Mouse (Mus musculus) midbrain, embryonic 14.5 days (tissue): ENCODE results near the gene Bglap3. TPM values are rescaled to one million over a fixed set of nuclear protein-coding genes. Genes with fewer than 3 reads are reported as not detected.
"Not testable (repeated sequence)": the region's sequence is repeated elsewhere in the genome, so short reads cannot be mapped to it uniquely, and the experiment has no call there.

Experiments used
- ATAC-seq: fragments of 200-750 bp; cut with Nextera tagmentation; 2 replicates; pipeline ENCODE4 v1.8.0; 2017; ENCODE audit warnings: moderate number of reproducible peaks, moderate library complexity; ENCODE audit not compliant: low FRiP score, low TSS enrichment
- DNase-seq: peaks from one replicate; pipeline ENCODE4 v3.0.0-alpha.2; 2015
- H3K27ac ChIP-seq: fragments of 300-500 bp; sonication (generic); replicated peaks from 2 replicates; pipeline ENCODE4 v1.5.1; 2014; ENCODE audit warnings: mild to moderate bottlenecking, low read depth, low read length, moderate library complexity
- H3K27me3 ChIP-seq: fragments of 300-500 bp; sonication (generic); 2 replicates; pipeline ENCODE4 v1.6.1; 2014; ENCODE audit warnings: low read length, control low read depth, mixed read lengths; ENCODE audit not compliant: control insufficient read depth, insufficient read depth
- H3K36me3 ChIP-seq: fragments of 300-500 bp; sonication (generic); 2 replicates; pipeline ENCODE4 v1.6.1; 2014; ENCODE audit warnings: low read length, control low read depth; ENCODE audit not compliant: control insufficient read depth, insufficient read depth
- H3K4me1 ChIP-seq: fragments of 300-500 bp; sonication (generic); 2 replicates; pipeline ENCODE4 v1.6.1; 2014; ENCODE audit warnings: mild to moderate bottlenecking, antibody characterized with exemption, low read length, control low read depth; ENCODE audit not compliant: control insufficient read depth, insufficient read depth
- H3K4me2 ChIP-seq: fragments of 300-500 bp; sonication (generic); 2 replicates; pipeline ENCODE4 v1.6.1; 2014; ENCODE audit warnings: mild to moderate bottlenecking, low read length, moderate library complexity
- H3K4me3 ChIP-seq: fragments of 300-500 bp; sonication (generic); replicated peaks from 2 replicates; pipeline ENCODE4 v1.5.1; 2014; ENCODE audit warnings: low read depth, low read length
- H3K9ac ChIP-seq: fragments of 300-500 bp; sonication (generic); replicated peaks from 2 replicates; pipeline ENCODE4 v1.6.1; 2014; ENCODE audit warnings: mild to moderate bottlenecking, low read length, moderate library complexity
- H3K9me3 ChIP-seq: fragments of 300-500 bp; sonication (generic); 2 replicates; pipeline ENCODE4 v1.6.1; 2016; ENCODE audit warnings: low read length, control low read depth, mixed read lengths; ENCODE audit not compliant: control insufficient read depth
- WGBS: fragments of 180-500 bp; shearing (Covaris S2); extraction: QIAGEN DNeasy Blood & Tissue Kit; methylation state at CpG from one replicate; pipeline ENCODE4 v1.1.7; 2014; 5-methylcytosine and 5-hydroxymethylcytosine counted together
- polyA plus RNA-seq: library from polyadenylated mRNA; unstranded; fragments of >200 nt; fragmentation: Nextera tagmentation; extraction: Ambion mirVana; gene quantifications from 2 replicates; pipeline ENCODE4 v1.2.1, GENCODE M21; 2014

Gene Bglap3
- polyA plus RNA-seq = not detected in 2 replicates

DNA sequence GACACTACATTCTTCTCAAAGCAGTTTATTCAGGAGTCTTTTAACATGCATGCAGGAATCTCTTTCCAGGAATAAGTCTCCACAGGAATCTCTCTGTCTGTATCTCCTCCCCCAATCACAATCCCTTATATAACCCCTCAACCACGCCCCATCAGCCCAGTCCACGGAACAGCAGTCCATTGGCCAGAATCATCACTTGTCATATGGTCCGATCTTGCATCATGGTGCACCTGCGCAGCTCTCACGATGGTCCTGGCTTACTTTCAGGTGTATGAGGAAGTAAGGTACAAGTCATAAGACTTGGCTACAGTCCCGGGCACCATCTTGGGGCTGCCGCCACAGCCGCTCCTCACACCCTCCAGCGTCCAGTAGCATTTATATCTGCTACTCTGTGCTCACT is at the start of gene Bglap3:
Bglap3 (minus strand) TSS at position 101 of the 400 bp plus-strand sequence.
- not testable (repeated sequence) for H3K4me3 ChIP-seq, H3K4me1 ChIP-seq, H3K4me2 ChIP-seq, H3K27ac ChIP-seq, ATAC-seq, H3K27me3 ChIP-seq, H3K9me3 ChIP-seq, H3K36me3 ChIP-seq, H3K9ac ChIP-seq, DNase-seq
- WGBS = 93% methylated on average over 9 of the region's 9 CpGs

DNA sequence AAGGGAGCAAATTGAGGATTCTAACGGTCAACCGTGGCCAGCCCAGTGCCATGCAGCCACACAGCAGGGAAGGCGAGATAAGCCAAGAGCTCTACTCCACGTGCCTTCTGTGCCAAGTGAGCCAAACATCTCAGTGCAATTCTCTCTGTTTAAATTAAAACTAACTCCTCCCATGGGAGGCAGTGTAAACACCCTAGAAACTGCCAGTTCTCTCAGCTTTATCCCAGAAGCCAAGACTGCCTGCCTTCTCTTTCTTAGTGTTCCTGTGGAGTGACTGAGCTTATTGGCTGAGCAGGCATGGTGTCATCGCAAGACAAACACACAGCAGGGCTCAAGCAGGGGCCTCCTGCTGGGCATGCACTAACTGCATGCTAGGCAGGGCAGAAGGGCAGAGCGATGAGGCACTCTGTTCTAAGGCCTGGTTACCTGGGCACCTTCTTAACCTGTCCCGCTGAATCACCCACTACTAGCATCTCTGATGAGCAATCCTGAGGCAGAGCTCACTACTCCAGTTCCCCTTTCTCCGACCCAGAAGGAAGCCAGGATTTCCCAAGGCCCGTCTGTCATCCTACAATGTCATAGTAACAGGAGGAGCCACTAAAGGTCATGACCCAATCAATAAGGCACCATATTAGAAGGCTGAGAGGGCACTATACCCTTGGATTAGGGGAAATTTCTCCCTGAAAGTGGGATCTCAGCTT is 49.6 kb upstream of the Bglap3 start:
- 32% methylated on average over 9 of the region's 9 CpGs for WGBS
- Histone ChIP-seq H3K27ac (no peak overlapping the region), H3K9me3 (no peaks in the 10 kb centered on the region), H3K9ac (peak overlapping the region; percentile 14; the same call in 1 of the 2 replicates), H3K4me1 (peaks cover 12% of the 10 kb centered on the region), H3K4me3 (no peak overlapping the region), H3K36me3 (peaks cover 43% of the 10 kb centered on the region), H3K4me2 (peak overlapping the region; percentile 6; the same call in 1 of the 2 replicates), H3K27me3 (no peaks in the 10 kb centered on the region)
- DNase-seq (peak; percentile 25), ATAC-seq (no peak)

DNA sequence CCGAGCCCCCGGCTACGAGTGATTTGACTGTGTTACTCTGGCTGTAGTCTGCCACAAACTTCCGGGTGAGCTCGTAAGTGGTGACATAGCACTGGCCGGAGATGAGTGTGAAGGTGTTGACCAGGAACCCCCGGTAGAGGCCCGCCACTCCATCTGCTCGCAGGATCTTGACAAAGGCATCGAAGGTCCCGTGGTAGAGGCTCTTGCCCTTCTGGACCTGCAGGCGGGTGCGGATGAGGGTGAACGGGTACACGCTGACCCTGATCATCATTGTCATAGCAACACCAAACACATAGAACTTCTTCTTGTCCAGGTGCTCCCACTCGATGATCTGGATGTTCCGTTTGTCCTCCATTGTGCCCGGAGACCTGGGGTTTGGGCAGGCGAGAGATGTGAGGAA is 48.2 kb upstream of the Bglap3 start:
- no peak overlapping the region for H3K9ac ChIP-seq
- H3K27ac ChIP-seq = no peak overlapping the region
- H3K4me3 ChIP-seq = no peak overlapping the region
- DNase-seq (no peak), ATAC-seq (no peak)
- H3K9me3 ChIP-seq = no peaks in the 10 kb centered on the region
- no peak overlapping the region for H3K4me2 ChIP-seq
- peaks cover 56% of the 10 kb centered on the region for H3K36me3 ChIP-seq
- 96% methylated on average over 19 of the region's 19 CpGs for WGBS
- H3K4me1 ChIP-seq = peaks cover 12% of the 10 kb centered on the region
- no peaks in the 10 kb centered on the region for H3K27me3 ChIP-seq

DNA sequence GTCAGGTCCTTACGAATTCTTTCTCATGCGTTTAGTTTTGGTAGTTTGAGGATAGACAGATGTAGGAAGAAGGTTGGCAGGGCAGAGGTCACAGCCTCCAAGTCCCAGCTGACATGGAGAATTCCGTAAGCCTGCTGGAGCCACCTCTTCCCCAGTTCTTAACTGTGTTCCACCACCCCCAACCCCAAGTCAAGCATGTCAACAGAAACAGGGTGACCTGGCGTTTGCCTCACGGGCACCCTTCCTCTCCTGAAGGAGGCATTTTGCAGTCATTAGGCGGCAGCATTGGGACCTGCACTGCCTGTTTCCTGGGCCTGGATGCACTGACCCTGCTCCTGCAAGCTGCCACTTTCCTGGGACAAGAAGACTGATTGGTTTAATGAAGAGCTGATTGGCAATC is 45.5 kb upstream of the Bglap3 start:
- no peak for ATAC-seq
- Histone ChIP-seq H3K9ac (no peak overlapping the region), H3K27me3 (no peaks in the 10 kb centered on the region), H3K36me3 (peaks cover 76% of the 10 kb centered on the region), H3K9me3 (no peaks in the 10 kb centered on the region), H3K4me2 (no peak overlapping the region), H3K4me3 (no peak overlapping the region), H3K27ac (no peak overlapping the region), H3K4me1 (no peaks in the 10 kb centered on the region; the same call in 1 of the 2 replicates)
- 87% methylated on average over 6 of the region's 6 CpGs for WGBS
- no peak for DNase-seq

DNA sequence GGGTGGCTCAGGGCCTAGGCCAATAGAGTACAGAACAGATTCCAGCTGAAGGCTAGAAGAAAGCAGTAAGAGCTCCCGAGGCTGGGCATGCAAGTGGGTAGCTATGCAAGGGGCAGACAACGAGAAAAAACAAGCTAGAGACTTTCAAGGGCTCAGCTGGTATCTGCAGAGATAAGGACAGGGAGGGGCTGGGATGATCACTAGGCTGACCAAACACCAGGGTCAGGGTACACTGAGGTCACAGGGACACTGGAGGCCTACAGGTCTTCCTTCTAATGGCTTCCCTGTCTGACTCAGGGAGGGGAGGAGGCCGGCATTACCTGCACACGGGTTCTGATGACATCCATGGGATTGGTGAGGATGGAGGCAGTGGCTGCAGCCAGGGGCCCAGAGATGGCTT is 43.1 kb upstream of the Bglap3 start:
- H3K9ac ChIP-seq = no peak overlapping the region
- DNase-seq = no peak
- 92% methylated on average over 4 of the region's 4 CpGs for WGBS
- no peaks in the 10 kb centered on the region for H3K9me3 ChIP-seq
- H3K36me3 ChIP-seq = peaks cover 83% of the 10 kb centered on the region
- no peak overlapping the region for H3K4me2 ChIP-seq
- H3K4me3 ChIP-seq = no peak overlapping the region
- ATAC-seq = no peak
- H3K27ac ChIP-seq = no peak overlapping the region
- peaks cover 3% of the 10 kb centered on the region; the same call in 1 of the 2 replicates for H3K4me1 ChIP-seq
- no peaks in the 10 kb centered on the region for H3K27me3 ChIP-seq

DNA sequence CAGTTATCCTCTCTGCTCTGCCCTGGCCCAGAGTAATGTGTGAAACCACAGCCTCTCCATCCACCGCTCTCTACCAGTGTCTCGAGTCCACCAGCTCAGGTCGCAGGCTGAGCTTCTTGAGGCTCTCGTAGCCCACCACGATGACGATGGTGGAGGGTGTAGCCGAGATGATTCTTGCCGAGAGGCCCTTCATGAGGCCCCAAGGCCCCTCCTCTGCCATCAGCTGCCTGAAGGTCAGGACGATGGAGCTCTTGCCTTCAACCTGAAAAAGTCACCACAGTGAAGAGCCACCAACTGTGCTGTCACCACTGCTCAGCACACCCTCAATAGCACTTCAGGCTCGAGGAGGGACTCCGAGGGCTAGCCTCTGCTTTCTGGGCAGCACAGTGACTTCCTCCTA is 40.1 kb upstream of the Bglap3 start:
- WGBS = 90% methylated on average over 11 of the region's 11 CpGs
- ATAC-seq (no peak), DNase-seq (no peak)
- Histone ChIP-seq H3K27me3 (no peaks in the 10 kb centered on the region), H3K4me3 (no peak overlapping the region), H3K9me3 (no peaks in the 10 kb centered on the region), H3K4me2 (no peak overlapping the region), H3K9ac (no peak overlapping the region), H3K27ac (no peak overlapping the region), H3K4me1 (peaks cover 14% of the 10 kb centered on the region; the same call in 1 of the 2 replicates), H3K36me3 (peaks cover 53% of the 10 kb centered on the region)

DNA sequence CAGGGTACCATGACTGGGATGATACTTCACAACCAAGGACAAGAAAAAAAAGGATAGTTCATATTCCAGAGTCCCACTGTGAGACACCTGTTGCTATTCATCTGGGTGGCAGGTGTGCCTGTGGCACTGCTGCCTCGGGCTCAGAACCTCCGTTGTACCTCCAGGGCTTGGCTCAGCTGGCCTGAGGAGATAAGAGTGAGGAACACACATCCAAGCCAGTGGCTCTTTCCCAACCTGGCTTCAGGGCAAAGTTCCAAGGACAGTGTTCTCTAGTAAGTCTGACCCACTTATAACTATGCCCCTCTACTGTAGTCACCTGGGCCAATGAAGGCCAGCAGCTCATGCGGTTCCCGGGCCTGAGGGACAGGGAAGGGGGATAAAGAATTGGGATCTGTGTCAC is 39.1 kb upstream of the Bglap3 start:
- H3K9ac ChIP-seq = no peak overlapping the region
- no peak for DNase-seq
- no peaks in the 10 kb centered on the region for H3K9me3 ChIP-seq
- H3K36me3 ChIP-seq = peaks cover 44% of the 10 kb centered on the region
- no peak overlapping the region for H3K4me3 ChIP-seq
- no peak overlapping the region for H3K27ac ChIP-seq
- no peak overlapping the region for H3K4me2 ChIP-seq
- whole genome bisulfite sequencing = 93% methylated on average over 4 of the region's 4 CpGs
- H3K27me3 ChIP-seq = no peaks in the 10 kb centered on the region
- no peak for ATAC-seq
- H3K4me1 ChIP-seq = peaks cover 14% of the 10 kb centered on the region; the same call in 1 of the 2 replicates

DNA sequence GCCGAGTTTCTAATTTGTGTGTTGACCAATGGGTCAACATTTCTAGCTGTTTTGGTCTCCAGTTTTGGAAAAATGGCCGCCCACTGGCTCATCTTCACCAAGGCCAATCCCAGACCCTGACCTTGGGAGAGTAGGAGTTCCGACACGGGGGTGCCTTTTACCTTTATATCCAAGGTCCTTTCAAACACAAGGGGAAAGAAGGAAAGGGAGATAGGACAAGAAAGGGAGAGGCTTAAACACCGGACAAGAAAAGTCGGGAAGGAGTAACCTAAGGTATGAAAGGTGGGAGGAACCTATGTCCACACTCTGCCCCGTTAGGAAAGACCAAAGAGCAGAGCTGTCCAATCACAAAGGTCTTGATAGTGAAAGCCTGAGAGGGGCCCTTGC is 38.1 kb upstream of the Bglap3 start:
- 31% methylated on average over 7 of the region's 7 CpGs for WGBS
- no peak for DNase-seq

More for the DNA sequence above, 38.1 kb upstream of the Bglap3 start:
- H3K4me2 ChIP-seq = peak overlapping the region; percentile 72
- no peak overlapping the region for H3K27ac ChIP-seq
- H3K27me3 ChIP-seq = no peaks in the 10 kb centered on the region
- no peak for ATAC-seq
- peak overlapping the region; percentile 57 for H3K4me3 ChIP-seq
- H3K9me3 ChIP-seq = no peaks in the 10 kb centered on the region
- H3K4me1 ChIP-seq = peaks cover 14% of the 10 kb centered on the region; the same call in 1 of the 2 replicates
- peak overlapping the region; percentile 68 for H3K9ac ChIP-seq
- H3K36me3 ChIP-seq = peaks cover 33% of the 10 kb centered on the region
